Mouse (Mus musculus) induced T-regulatory cell, adult 2 months (primary cell): ENCODE measurements at regions not wholly inside any gene's neighbourhood (a gene's known extent, or its start where the extent isn't known, plus 50 kb on each side); places are given as distances from the start of the nearest gene placed in this dataset.

Experiments used
- DNase-seq: peaks from one replicate; pipeline ENCODE4 v3.0.0-alpha.2; 2012; ENCODE audit warnings: low read depth

- DNase-seq, result no peak
Measured at GRCm38 (mm10) chr6:103312149-103312548, 198.2 kb upstream of the Chl1 start.

GRCm38 (mm10) chr6:103312935-103313334 lies 197.5 kb upstream of the Chl1 start:
- no peak for DNase-seq

GRCm38 (mm10) chr6:103318081-103318480 lies 192.3 kb upstream of the Chl1 start:
- no peak for DNase-seq

- no peak for DNase-seq
Measured at GRCm38 (mm10) chr6:103318677-103319359, 191.6 kb upstream of the Chl1 start.

GRCm38 (mm10) chr6:103319964-103320363 lies 190.4 kb upstream of the Chl1 start:
- no peak for DNase-seq

GRCm38 (mm10) chr6:103320550-103320949 lies 189.8 kb upstream of the Chl1 start:
- DNase-seq, result no peak

- DNase-seq, result no peak
Measured at GRCm38 (mm10) chr6:103321058-103321457, 189.3 kb upstream of the Chl1 start.

GRCm38 (mm10) chr6:103322442-103322841 lies 187.9 kb upstream of the Chl1 start:
- no peak for DNase-seq

- DNase-seq, result no peak
Measured at GRCm38 (mm10) chr6:103335683-103336082, 174.7 kb upstream of the Chl1 start.

GRCm38 (mm10) chr6:103339961-103340732 lies 170.2 kb upstream of the Chl1 start:
- DNase-seq, result peak; percentile 12

- no peak for DNase-seq
Measured at GRCm38 (mm10) chr6:103343515-103343914, 166.9 kb upstream of the Chl1 start.

- DNase-seq, result no peak
Measured at GRCm38 (mm10) chr6:103344413-103344812, 166.0 kb upstream of the Chl1 start.

GRCm38 (mm10) chr6:103345195-103345594 lies 165.2 kb upstream of the Chl1 start:
- no peak for DNase-seq

- DNase-seq, result no peak
Measured at GRCm38 (mm10) chr6:103352405-103353124, 157.8 kb upstream of the Chl1 start.

- no peak for DNase-seq
Measured at GRCm38 (mm10) chr6:103353346-103353745, 157.0 kb upstream of the Chl1 start.

- no peak for DNase-seq
Measured at GRCm38 (mm10) chr6:103366782-103367491, 143.4 kb upstream of the Chl1 start.

GRCm38 (mm10) chr6:103374956-103375355 lies 135.4 kb upstream of the Chl1 start:
- no peak for DNase-seq

GRCm38 (mm10) chr6:103377277-103377676 lies 133.1 kb upstream of the Chl1 start:
- DNase-seq, result no peak

GRCm38 (mm10) chr6:103378047-103378446 lies 132.3 kb upstream of the Chl1 start:
- no peak for DNase-seq

- no peak for DNase-seq
Measured at GRCm38 (mm10) chr6:103381030-103381429, 129.4 kb upstream of the Chl1 start.

- DNase-seq, result no peak
Measured at GRCm38 (mm10) chr6:103381930-103382329, 128.5 kb upstream of the Chl1 start.

- no peak for DNase-seq
Measured at GRCm38 (mm10) chr6:103386591-103386990, 123.8 kb upstream of the Chl1 start.
